Mouse (Mus musculus) ES-E14 (cell line): ENCODE measurements around the gene Wdr19. TPM values are rescaled to one million over a fixed set of nuclear protein-coding genes. Genes with fewer than 3 reads are reported as not detected.
A peak's percentile ranks its signal among the peaks of the same experiment; 100 is the strongest.

Experiments
- DNase-seq: peaks from one replicate; pipeline ENCODE4 v3.0.0-alpha.2; 2013; ENCODE audit warnings: low read depth, low spot score
- H3K27ac ChIP-seq: 2 replicates; pipeline ENCODE4 v1.5.1; 2012; ENCODE audit warnings: low read depth, mild to moderate bottlenecking, low read length, moderate library complexity, mixed read lengths; ENCODE audit not compliant: poor library complexity, insufficient read depth, severe bottlenecking
- H3K36me3 ChIP-seq: 2 replicates; pipeline ENCODE4 v1.6.1; 2012; ENCODE audit warnings: mild to moderate bottlenecking, low read length, moderate library complexity, mixed read lengths; ENCODE audit not compliant: control insufficient read depth, poor library complexity, insufficient read depth, severe bottlenecking
- H3K4me1 ChIP-seq, 2 experiments: fragments of 150-350 bp in 1 of 2; sonication (generic) in 1 of 2; 2 replicates each; pipeline ENCODE4 v1.6.1; 2012; ENCODE audit warnings: low read length in 2 of 2, mild to moderate bottlenecking in 1 of 2, mixed read lengths in 1 of 2; ENCODE audit not compliant: control insufficient read depth in 2 of 2, insufficient read depth in 2 of 2, poor library complexity in 1 of 2
- H3K4me3 ChIP-seq, 2 experiments: fragments of 150-350 bp in 1 of 2; sonication (generic) in 1 of 2; 2 replicates each; pipeline ENCODE4 v1.5.1; 2012; ENCODE audit warnings: low read length in 2 of 2, low read depth in 1 of 2, mild to moderate bottlenecking in 1 of 2, mixed read lengths in 1 of 2; ENCODE audit not compliant: insufficient read depth in 1 of 2, poor library complexity in 1 of 2, severe bottlenecking in 1 of 2
- H3K9ac ChIP-seq: 2 replicates; pipeline ENCODE4 v1.6.1; 2012; ENCODE audit warnings: low read depth, mild to moderate bottlenecking, low read length, mixed read lengths; ENCODE audit not compliant: poor library complexity, insufficient read depth, severe bottlenecking
- H3K9me3 ChIP-seq: fragments of 150-350 bp; sonication (generic); 2 replicates; pipeline ENCODE4 v1.6.1; 2012; ENCODE audit warnings: low read depth, mild to moderate bottlenecking, low read length; ENCODE audit not compliant: control insufficient read depth, insufficient read depth
- CHD2 ChIP-seq: IDR thresholded peaks from 2 replicates; pipeline ENCODE4 v1.6.1; 2014; ENCODE audit warnings: mild to moderate bottlenecking, low read depth, low read length, inconsistent platforms
- HCFC1 ChIP-seq: IDR thresholded peaks from 2 replicates; pipeline ENCODE4 v1.6.1; 2012; ENCODE audit warnings: low read length, inconsistent platforms, borderline replicate concordance; ENCODE audit not compliant: insufficient read depth
- MAFK ChIP-seq: IDR thresholded peaks from 2 replicates; pipeline ENCODE4 v1.6.1; 2014; ENCODE audit warnings: mild to moderate bottlenecking, low read depth, low read length, inconsistent platforms; ENCODE audit not compliant: insufficient read depth
- ZC3H11A ChIP-seq: IDR thresholded peaks from 2 replicates; pipeline ENCODE4 v1.6.1; 2012; ENCODE audit warnings: low read depth, mild to moderate bottlenecking, inconsistent platforms, low read length, borderline replicate concordance
- ZNF384 ChIP-seq: IDR thresholded peaks from 2 replicates; pipeline ENCODE4 v1.6.1; 2012; ENCODE audit warnings: low read depth, low read length, inconsistent platforms
- in situ Hi-C, 2 experiments: fragments of 600-800 bp; cut with MboI; formaldehyde crosslinking; loops; one replicate each; pipeline ENCODE4 v1.15.1; 2025; ENCODE audit warnings: low sequenced_read_pairs in 2 of 2, inconsistent platforms in 1 of 2; ENCODE audit not compliant: unreplicated experiment in 2 of 2
- total RNA-seq: library from RNA; depleted of rRNA; stranded (reverse); fragments of 300-350 nt; gene quantifications from 2 replicates; pipeline ENCODE4 v1.2.3, GENCODE M21; 2012

Gene Wdr19
- total RNA-seq, 1 experiment, result 5.3 TPM

- H3K27ac ChIP-seq, result no peak overlapping the region
- peak overlapping the region; percentile 27 to 55; a peak in 3 of 4 replicates for H3K4me3 ChIP-seq
- peaks cover 0 to 4% of the 10 kb centered on the region in 2 experiments; a peak in 2 of 4 replicates for H3K4me1 ChIP-seq
- H3K9me3 ChIP-seq, result no peaks in the 10 kb centered on the region
- TF ChIP-seq CHD2, result no peak
- TF ChIP-seq HCFC1, result no peak
- no peak for TF ChIP-seq MAFK
- no peak for TF ChIP-seq ZNF384
- TF ChIP-seq ZC3H11A, result no peak
- H3K36me3 ChIP-seq, result no peaks in the 10 kb centered on the region
- no peak for DNase-seq
- in situ Hi-C loops, result no loop called here
- H3K9ac ChIP-seq, result peak overlapping the region; percentile 37; the same call in 1 of the 2 replicates
Observed at GRCm38 (mm10) chr5:65175035-65175917, 24.2 kb upstream of the Wdr19 start.

GRCm38 (mm10) chr5:65175918-65176484 is 23.5 kb upstream of the Wdr19 start:
- H3K4me3 ChIP-seq, result peak overlapping the region; percentile 27 to 55; a peak in 3 of 4 replicates
- no peaks in the 10 kb centered on the region for H3K9me3 ChIP-seq
- DNase-seq, result no peak
- TF ChIP-seq CHD2, result no peak
- no peak for TF ChIP-seq ZNF384
- no peak for TF ChIP-seq MAFK
- TF ChIP-seq ZC3H11A, result no peak
- no peak for TF ChIP-seq HCFC1
- peaks cover 0 to 4% of the 10 kb centered on the region in 2 experiments; a peak in 2 of 4 replicates for H3K4me1 ChIP-seq
- H3K36me3 ChIP-seq, result no peaks in the 10 kb centered on the region
- in situ Hi-C loops, result no loop called here
- H3K9ac ChIP-seq, result peak overlapping the region; percentile 37; the same call in 1 of the 2 replicates
- H3K27ac ChIP-seq, result no peak overlapping the region

GRCm38 (mm10) chr5:65177026-65177514 is 22.4 kb upstream of the Wdr19 start:
- in situ Hi-C loops, result no loop called here
- Histone ChIP-seq H3K9ac (no peak overlapping the region), H3K4me1 (peaks cover 0 to 4% of the 10 kb centered on the region in 2 experiments; a peak in 2 of 4 replicates), H3K4me3 (no peak overlapping the region), H3K27ac (no peak overlapping the region), H3K9me3 (no peaks in the 10 kb centered on the region), H3K36me3 (no peaks in the 10 kb centered on the region)
- DNase-seq, result no peak
- TF ChIP-seq MAFK (no peak), ZC3H11A (no peak), CHD2 (no peak), ZNF384 (no peak), HCFC1 (no peak)

GRCm38 (mm10) chr5:65178477-65178876 is 21.0 kb upstream of the Wdr19 start:
- in situ Hi-C loops, result no loop called here
- H3K4me3 ChIP-seq, result no peak overlapping the region
- H3K9me3 ChIP-seq, result no peaks in the 10 kb centered on the region
- H3K4me1 ChIP-seq, result peaks cover 0 to 4% of the 10 kb centered on the region in 2 experiments; a peak in 2 of 4 replicates
- TF ChIP-seq CHD2 (no peak), ZC3H11A (no peak), ZNF384 (no peak), HCFC1 (no peak), MAFK (no peak)
- DNase-seq, result no peak
- H3K9ac ChIP-seq, result no peak overlapping the region
- H3K36me3 ChIP-seq, result no peaks in the 10 kb centered on the region
- no peak overlapping the region for H3K27ac ChIP-seq
